Mouse (Mus musculus): Measurements from ENCODE around the gene Ecel1. TPM values are rescaled to one million over a fixed set of nuclear protein-coding genes. Genes with fewer than 3 reads are reported as not detected.

The Ecel1 gene
- 0.22 and 0.50 TPM in 2 replicates for polyA plus RNA-seq (2016; fragmentation: Nextera tagmentation; extraction: Ambion mirVana)

DNA sequence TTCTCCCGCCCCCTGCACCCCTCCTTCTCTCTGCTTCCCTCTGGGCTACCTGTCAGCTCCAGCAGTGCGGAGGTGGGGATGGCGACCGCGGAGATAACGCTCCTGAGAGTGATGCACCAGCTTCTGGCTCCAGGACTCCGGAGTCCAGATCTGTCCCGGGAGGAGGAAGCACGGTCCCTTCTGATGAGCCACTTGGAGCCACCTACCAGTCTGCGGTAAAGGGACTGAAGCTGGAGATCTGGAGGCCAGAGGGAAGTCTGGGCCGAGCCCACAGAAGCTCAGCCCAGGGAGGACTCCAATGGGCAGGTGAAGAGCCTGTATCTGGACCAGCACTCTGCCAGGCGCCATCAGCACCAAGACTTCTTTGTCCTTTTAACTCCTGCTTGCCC is at the start of gene Ecel1:
Gene Ecel1 (minus strand): TSS at position 323 of the 389 bp plus-strand sequence.
- Histone ChIP-seq H3K9me3 (replicated peaks) (no peaks in the 10 kb centered on the region), H3K4me1 (replicated peaks) (peaks cover 23% of the 10 kb centered on the region; the same call in 1 of the 2 replicates), H3K36me3 (no peaks in the 10 kb centered on the region), H3K27ac (ENCODE audit: poor library complexity, severe bottlenecking) (no peak within 1 kb of the TSS), H3K9ac (0 out of 2 replicates have a peak within 1 kb of the TSS, but pooled peaks have one; percentile 15), H3K4me3 (peak within 1 kb of the TSS; percentile 41), H3K4me2 (peak within 1 kb of the TSS; percentile 70), H3K27me3 (replicated peaks) (peaks cover 98% of the 10 kb centered on the region)
- ATAC-seq (ENCODE audit: insufficient number of reproducible peaks, low FRiP score), result no peak
- WGBS, result 3% methylated on average over 12 of the region's 12 CpGs

GRCm38 (mm10) chr1:87205502-87205901 is 49.2 kb upstream of the Ecel1 start:
- Histone ChIP-seq H3K36me3 (no peaks in the 10 kb centered on the region), H3K4me3 (no peak overlapping the region), H3K27me3 (replicated peaks) (peaks cover 46% of the 10 kb centered on the region), H3K4me2 (no peak overlapping the region), H3K9ac (no peak overlapping the region), H3K9me3 (replicated peaks) (no peaks in the 10 kb centered on the region), H3K27ac (ENCODE audit: poor library complexity, severe bottlenecking) (no peak overlapping the region), H3K4me1 (replicated peaks) (peaks cover 8% of the 10 kb centered on the region; the same call in 1 of the 2 replicates)
- WGBS, result 24% methylated on average over 3 of the region's 3 CpGs
- no peak for ATAC-seq (ENCODE audit: insufficient number of reproducible peaks, low FRiP score)

GRCm38 (mm10) chr1:87205038-87205437 is 48.7 kb upstream of the Ecel1 start:
- H3K27ac ChIP-seq (ENCODE audit: poor library complexity, severe bottlenecking), result no peak overlapping the region
- no peak for ATAC-seq (ENCODE audit: insufficient number of reproducible peaks, low FRiP score)
- H3K9me3 ChIP-seq (replicated peaks), result no peaks in the 10 kb centered on the region
- no peak overlapping the region for H3K4me2 ChIP-seq
- H3K27me3 ChIP-seq (replicated peaks), result peaks cover 44% of the 10 kb centered on the region
- H3K4me3 ChIP-seq, result no peak overlapping the region
- 52% methylated on average over 6 of the region's 6 CpGs for WGBS
- H3K36me3 ChIP-seq, result no peaks in the 10 kb centered on the region
- no peak overlapping the region for H3K9ac ChIP-seq
- H3K4me1 ChIP-seq (replicated peaks), result peaks cover 8% of the 10 kb centered on the region; the same call in 1 of the 2 replicates

- no peak within 1 kb of the TSS for H3K27ac ChIP-seq (ENCODE audit: poor library complexity, severe bottlenecking)
- 84% methylated on average over 7 of the region's 7 CpGs for WGBS
- H3K9ac ChIP-seq, result no peak within 1 kb of the TSS
- ATAC-seq (ENCODE audit: insufficient number of reproducible peaks, low FRiP score), result no peak
- H3K4me3 ChIP-seq, result no peak within 1 kb of the TSS
- H3K4me1 ChIP-seq (replicated peaks), result peaks cover 8% of the 10 kb centered on the region; the same call in 1 of the 2 replicates
- H3K36me3 ChIP-seq, result no peaks in the 10 kb centered on the region
- no peaks in the 10 kb centered on the region for H3K9me3 ChIP-seq (replicated peaks)
- H3K27me3 ChIP-seq (replicated peaks), result peaks cover 43% of the 10 kb centered on the region
- no peak within 1 kb of the TSS for H3K4me2 ChIP-seq
Observed at GRCm38 (mm10) chr1:87204465-87204864, 48.1 kb upstream of the Ecel1 start, which contains the start of gene Chrng. Gene Chrng (plus strand): TSS chr1:87204657.

DNA sequence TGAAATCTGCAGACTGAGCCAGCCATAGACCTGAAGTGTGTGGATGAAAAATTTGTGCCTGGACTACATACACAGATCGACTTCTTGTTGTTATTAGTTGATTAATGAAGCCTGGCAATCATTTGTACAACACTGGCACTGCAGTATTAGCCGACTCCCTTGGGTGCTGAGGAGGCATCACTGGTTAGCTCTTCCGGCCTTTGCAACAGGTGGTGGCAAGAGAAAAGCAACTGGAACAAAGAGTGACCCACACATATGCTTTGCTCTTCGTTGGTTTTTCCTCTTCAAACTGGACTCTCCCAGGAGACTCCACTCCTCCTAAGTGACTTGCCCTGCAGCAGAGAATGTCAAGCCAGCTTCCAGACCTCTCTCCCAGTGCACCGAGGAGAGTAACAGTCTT is 47.5 kb upstream of the Ecel1 start:
- H3K36me3 ChIP-seq, result no peaks in the 10 kb centered on the region
- ATAC-seq (ENCODE audit: insufficient number of reproducible peaks, low FRiP score), result no peak
- 74% methylated on average over 5 of the region's 5 CpGs for WGBS
- no peak overlapping the region for H3K4me2 ChIP-seq
- no peak overlapping the region for H3K4me3 ChIP-seq
- peaks cover 37% of the 10 kb centered on the region for H3K27me3 ChIP-seq (replicated peaks)
- peaks cover 10% of the 10 kb centered on the region for H3K4me1 ChIP-seq (replicated peaks)
- no peak overlapping the region for H3K27ac ChIP-seq (ENCODE audit: poor library complexity, severe bottlenecking)
- no peak overlapping the region for H3K9ac ChIP-seq
- H3K9me3 ChIP-seq (replicated peaks), result no peaks in the 10 kb centered on the region

- Histone ChIP-seq H3K4me2 (no peak overlapping the region), H3K4me3 (no peak overlapping the region), H3K27me3 (replicated peaks) (peaks cover 18% of the 10 kb centered on the region), H3K4me1 (replicated peaks) (peaks cover 17% of the 10 kb centered on the region), H3K9ac (no peak overlapping the region), H3K9me3 (replicated peaks) (no peaks in the 10 kb centered on the region), H3K36me3 (no peaks in the 10 kb centered on the region), H3K27ac (ENCODE audit: poor library complexity, severe bottlenecking) (no peak overlapping the region)
- no peak for ATAC-seq (ENCODE audit: insufficient number of reproducible peaks, low FRiP score)
- WGBS, result 48% methylated on average over 1 of the region's 1 CpGs
Observed at GRCm38 (mm10) chr1:87201848-87202247, 45.5 kb upstream of the Ecel1 start.

GRCm38 (mm10) chr1:87200811-87201210 is 44.5 kb upstream of the Ecel1 start:
- H3K4me3 ChIP-seq, result no peak overlapping the region
- H3K36me3 ChIP-seq, result no peaks in the 10 kb centered on the region
- WGBS, result 23% methylated on average over 2 of the region's 2 CpGs
- H3K9ac ChIP-seq, result no peak overlapping the region
- no peak overlapping the region for H3K4me2 ChIP-seq
- no peak for ATAC-seq (ENCODE audit: insufficient number of reproducible peaks, low FRiP score)
- no peak overlapping the region for H3K27ac ChIP-seq (ENCODE audit: poor library complexity, severe bottlenecking)
- H3K9me3 ChIP-seq (replicated peaks), result no peaks in the 10 kb centered on the region
- peaks cover 7% of the 10 kb centered on the region for H3K27me3 ChIP-seq (replicated peaks)
- peaks cover 13% of the 10 kb centered on the region for H3K4me1 ChIP-seq (replicated peaks)

- H3K4me2 ChIP-seq, result no peak overlapping the region
- no peak for ATAC-seq (ENCODE audit: insufficient number of reproducible peaks, low FRiP score)
- H3K9me3 ChIP-seq (replicated peaks), result no peaks in the 10 kb centered on the region
- H3K9ac ChIP-seq, result no peak overlapping the region
- no peak overlapping the region for H3K4me3 ChIP-seq
- no peaks in the 10 kb centered on the region for H3K36me3 ChIP-seq
- 59% methylated on average over 12 of the region's 12 CpGs for WGBS
- H3K4me1 ChIP-seq (replicated peaks), result peaks cover 9% of the 10 kb centered on the region
- H3K27ac ChIP-seq (ENCODE audit: poor library complexity, severe bottlenecking), result no peak overlapping the region
- H3K27me3 ChIP-seq (replicated peaks), result no peaks in the 10 kb centered on the region
Observed at GRCm38 (mm10) chr1:87198119-87199065, 42.1 kb upstream of the Ecel1 start.

GRCm38 (mm10) chr1:87197296-87197695 is 41.0 kb upstream of the Ecel1 start:
- Histone ChIP-seq H3K36me3 (no peaks in the 10 kb centered on the region), H3K27me3 (replicated peaks) (peaks cover 10% of the 10 kb centered on the region), H3K4me2 (no peak overlapping the region), H3K4me3 (no peak overlapping the region), H3K4me1 (replicated peaks) (peaks cover 9% of the 10 kb centered on the region), H3K9me3 (replicated peaks) (no peaks in the 10 kb centered on the region), H3K27ac (ENCODE audit: poor library complexity, severe bottlenecking) (no peak overlapping the region), H3K9ac (no peak overlapping the region)
- 67% methylated on average over 9 of the region's 9 CpGs for WGBS
- ATAC-seq (ENCODE audit: insufficient number of reproducible peaks, low FRiP score), result no peak

DNA sequence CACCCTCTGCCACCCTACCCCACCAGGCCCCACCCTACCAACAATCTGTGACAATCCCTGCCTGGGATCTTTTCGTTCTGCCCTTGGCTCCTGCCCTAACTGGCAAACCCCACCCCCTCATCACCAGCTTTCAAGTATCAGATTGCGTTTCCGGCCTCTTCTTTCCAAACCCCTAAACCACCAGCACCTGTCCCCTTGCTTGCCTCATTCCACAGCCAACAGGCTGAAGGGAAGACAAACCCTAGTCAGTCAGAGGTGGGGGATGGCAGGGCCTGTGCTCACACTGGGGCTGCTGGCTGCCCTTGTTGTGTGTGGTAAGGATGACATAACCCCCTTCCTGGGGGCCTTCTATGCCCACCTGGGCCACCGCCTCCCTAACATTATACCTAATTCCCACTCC is 34.1 kb upstream of the Ecel1 start, which contains the start of gene Chrnd:
Gene Chrnd (plus strand): TSS at position 179 of the 400 bp plus-strand sequence.
- H3K4me2 ChIP-seq, result no peak within 1 kb of the TSS
- no peak within 1 kb of the TSS for H3K9ac ChIP-seq
- no peak within 1 kb of the TSS for H3K4me3 ChIP-seq
- peaks cover 6% of the 10 kb centered on the region; the same call in 1 of the 2 replicates for H3K4me1 ChIP-seq (replicated peaks)
- no peak for ATAC-seq (ENCODE audit: insufficient number of reproducible peaks, low FRiP score)
- H3K27ac ChIP-seq (ENCODE audit: poor library complexity, severe bottlenecking), result no peak within 1 kb of the TSS
- H3K9me3 ChIP-seq (replicated peaks), result no peaks in the 10 kb centered on the region
- peaks cover 66% of the 10 kb centered on the region for H3K27me3 ChIP-seq (replicated peaks)
- WGBS, result 34% methylated on average over 4 of the region's 4 CpGs
- no peaks in the 10 kb centered on the region for H3K36me3 ChIP-seq

- no peak for ATAC-seq (ENCODE audit: insufficient number of reproducible peaks, low FRiP score)
- peak overlapping the region; percentile 50 for H3K4me3 ChIP-seq
- peaks cover 6% of the 10 kb centered on the region; the same call in 1 of the 2 replicates for H3K4me1 ChIP-seq (replicated peaks)
- peaks cover 88% of the 10 kb centered on the region for H3K27me3 ChIP-seq (replicated peaks)
- no peaks in the 10 kb centered on the region for H3K9me3 ChIP-seq (replicated peaks)
- no peak overlapping the region for H3K27ac ChIP-seq (ENCODE audit: poor library complexity, severe bottlenecking)
- WGBS, result under 1% methylated on average over 15 of the region's 15 CpGs
- peak overlapping the region; percentile 78 for H3K4me2 ChIP-seq
- H3K36me3 ChIP-seq, result no peaks in the 10 kb centered on the region
- H3K9ac ChIP-seq, result peak overlapping the region; percentile 57
Observed at GRCm38 (mm10) chr1:87187037-87187355, 30.7 kb upstream of the Ecel1 start.
